Mouse (Mus musculus) brain, embryonic 14.5 days (tissue): ENCODE data around the gene Ccnk.

Experiments used
- CTCF ChIP-seq: fragments of 200-500 bp; IDR thresholded peaks from 2 replicates; pipeline ENCODE4 v1.5.1; 2012; ENCODE audit warnings: inconsistent platforms, mild to moderate bottlenecking, moderate library complexity, borderline replicate concordance; ENCODE audit not compliant: insufficient read depth, insufficient read length; ENCODE audit errors: extremely low read depth
- POLR2A ChIP-seq: fragments of 200-500 bp; IDR thresholded peaks from 2 replicates; pipeline ENCODE4 v1.6.1; 2012; ENCODE audit warnings: mild to moderate bottlenecking, inconsistent platforms, borderline replicate concordance; ENCODE audit not compliant: poor library complexity, insufficient read depth, insufficient read length, severe bottlenecking; ENCODE audit errors: extremely low read depth

DNA sequence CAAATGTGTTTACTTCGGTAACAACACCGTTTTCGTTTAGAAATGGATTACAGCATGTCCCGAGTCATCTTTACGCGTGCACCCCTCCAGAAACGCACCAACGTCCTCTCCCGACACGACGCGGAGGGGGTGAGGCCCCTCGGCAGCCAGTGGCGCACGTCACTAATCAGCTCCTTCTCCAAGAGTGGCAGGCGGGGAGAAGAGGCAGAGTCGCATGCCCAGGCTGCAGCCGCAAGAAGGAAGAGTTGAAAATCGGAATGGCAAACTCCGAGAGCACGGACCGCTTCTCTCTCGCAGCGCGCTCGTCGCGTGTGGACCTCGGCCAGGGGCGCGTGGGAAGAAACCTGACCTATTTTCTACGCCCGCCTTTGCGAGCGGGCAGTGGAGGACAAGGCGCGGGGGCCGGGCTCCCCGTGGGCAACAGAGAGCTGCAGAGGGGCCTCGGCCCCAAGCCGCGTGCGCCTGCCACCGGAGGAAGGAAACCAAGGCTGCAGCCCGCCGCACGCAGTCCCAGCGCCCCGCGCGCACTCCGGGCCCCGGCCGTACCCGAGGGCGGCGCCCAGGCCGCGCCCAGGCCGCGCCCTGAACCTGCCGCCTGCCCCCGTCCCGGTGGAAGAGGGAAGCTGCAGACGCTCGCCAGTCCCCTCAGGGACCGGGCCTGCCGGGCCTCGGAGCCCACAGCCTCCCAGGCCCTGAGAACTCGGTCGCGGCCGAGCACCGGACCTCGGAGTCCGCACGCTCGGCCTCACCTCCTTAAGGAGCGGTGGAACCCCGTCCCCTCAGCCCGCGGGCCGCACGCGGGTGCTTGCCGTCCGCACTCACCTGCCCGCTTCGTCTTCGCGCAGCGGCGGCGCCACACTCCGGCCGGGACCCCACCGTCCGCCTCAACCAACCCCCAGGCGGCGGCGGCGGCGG lies 791 bp upstream of the Ccnk start:
- no peak for TF ChIP-seq CTCF
- 0 out of 2 replicates have a peak, but pooled peaks have one; percentile 45 for TF ChIP-seq POLR2A
